Mouse (Mus musculus) right cerebral cortex, postnatal 4 days (tissue): ENCODE results near the gene Pard3b.

Experiments
- DNase-seq: peaks from one replicate; pipeline ENCODE4 v3.0.0-alpha.2; 2022

Pard3b gene

GRCm38 (mm10) chr1:61756771-61757170, 118.1 kb downstream of the Pard3b start:
- no peak for DNase-seq

GRCm38 (mm10) chr1:61771213-61771612, 132.6 kb downstream of the Pard3b start:
- DNase-seq: peak; percentile 61

GRCm38 (mm10) chr1:61778731-61779130, 140.1 kb downstream of the Pard3b start:
- no peak for DNase-seq

- no peak for DNase-seq
These were observed 141.3 kb downstream of the Pard3b start for GRCm38 (mm10) chr1:61779906-61780305.

GRCm38 (mm10) chr1:61796296-61796695, 157.7 kb downstream of the Pard3b start:
- no peak for DNase-seq

GRCm38 (mm10) chr1:61820213-61820612, 181.6 kb downstream of the Pard3b start:
- no peak for DNase-seq

- DNase-seq: no peak
These were observed 187.1 kb downstream of the Pard3b start for GRCm38 (mm10) chr1:61825560-61826191.

- no peak for DNase-seq
These were observed 198.5 kb downstream of the Pard3b start for GRCm38 (mm10) chr1:61837006-61837544.

- no peak for DNase-seq
These were observed 208.0 kb downstream of the Pard3b start for GRCm38 (mm10) chr1:61846606-61847005.

- DNase-seq: no peak
These were observed 210.5 kb downstream of the Pard3b start for GRCm38 (mm10) chr1:61849029-61849714.

GRCm38 (mm10) chr1:61850471-61850870, 211.8 kb downstream of the Pard3b start:
- no peak for DNase-seq

GRCm38 (mm10) chr1:61851176-61851575, 212.6 kb downstream of the Pard3b start:
- DNase-seq: no peak

- no peak for DNase-seq
These were observed 228.9 kb downstream of the Pard3b start for GRCm38 (mm10) chr1:61867286-61868082.

GRCm38 (mm10) chr1:61874875-61875274, 236.3 kb downstream of the Pard3b start:
- no peak for DNase-seq

GRCm38 (mm10) chr1:61879706-61880470, 241.3 kb downstream of the Pard3b start:
- no peak for DNase-seq

GRCm38 (mm10) chr1:61896048-61896447, 257.4 kb downstream of the Pard3b start:
- DNase-seq: peak; percentile 8

GRCm38 (mm10) chr1:61903271-61904007, 264.8 kb downstream of the Pard3b start:
- DNase-seq: no peak

- DNase-seq: no peak
These were observed 265.4 kb downstream of the Pard3b start for GRCm38 (mm10) chr1:61904036-61904435.

GRCm38 (mm10) chr1:61912931-61913330, 274.3 kb downstream of the Pard3b start:
- DNase-seq: peak; percentile 23

GRCm38 (mm10) chr1:61924958-61925357, 286.3 kb downstream of the Pard3b start:
- no peak for DNase-seq

- DNase-seq: no peak
These were observed 286.9 kb downstream of the Pard3b start for GRCm38 (mm10) chr1:61925541-61925940.
